Mouse (Mus musculus) layer of hippocampus, postnatal 14 days (tissue): ENCODE measurements at regions not wholly inside any gene's neighbourhood (a gene's known extent, or its start where the extent isn't known, plus 50 kb on each side); places are given as distances from the start of the nearest gene placed in this dataset.
"Not testable (repeated sequence)": the region's sequence is repeated elsewhere in the genome, so short reads cannot be mapped to it uniquely, and the experiment has no call there.

Experiments used
- DNase-seq, 2 experiments: peaks; one replicate each; pipeline ENCODE4 v3.0.0; 2021 to 2022; ENCODE audit warnings: low spot score in 2 of 2, mixed read lengths in 1 of 2

DNA sequence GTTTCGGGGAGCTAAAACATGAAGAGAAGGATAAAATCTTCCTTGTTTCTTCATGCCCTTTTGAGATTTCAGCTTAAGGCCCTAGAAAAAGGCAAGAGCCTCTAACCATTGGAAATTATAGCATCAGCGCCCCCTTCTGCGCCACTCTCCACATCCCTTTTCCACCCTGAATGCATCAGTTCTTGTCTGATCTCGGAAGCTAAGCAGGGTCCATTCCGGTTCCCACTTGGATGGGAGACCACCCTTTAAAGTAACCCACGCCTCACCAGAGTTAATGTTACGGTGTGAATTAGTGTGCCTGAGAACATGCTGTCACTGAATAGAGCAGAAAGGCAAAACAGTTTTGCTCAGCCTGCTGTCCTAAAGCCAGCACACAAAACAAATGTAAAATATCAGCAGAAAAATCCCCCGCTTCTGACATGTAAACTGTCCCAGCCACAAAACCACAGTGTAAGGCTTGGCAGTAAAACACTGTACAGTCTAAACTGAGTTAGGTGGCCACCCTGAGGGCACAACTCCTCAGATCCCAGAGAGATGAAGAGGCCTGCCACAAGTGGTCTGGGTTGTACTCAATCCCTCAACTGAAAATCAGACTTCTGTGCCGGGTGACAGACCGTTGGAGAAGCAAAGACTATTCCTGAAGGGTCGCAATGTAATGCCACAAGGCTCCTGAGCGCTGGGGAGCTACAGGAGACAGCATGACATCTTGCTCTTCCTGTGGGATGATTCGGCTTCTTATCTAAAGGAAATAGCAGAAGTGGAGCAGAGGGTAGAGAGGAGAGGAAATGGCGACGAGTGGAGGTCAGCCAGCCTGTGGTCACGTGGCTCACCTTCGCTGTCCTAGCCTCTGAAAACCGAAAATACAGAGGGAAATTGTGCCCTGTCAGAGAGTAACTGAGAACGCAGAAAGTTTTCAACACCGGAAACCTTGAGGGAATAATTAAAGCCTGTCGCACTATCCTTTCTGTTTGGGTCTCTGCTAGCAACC lies 176.2 kb downstream of the Kctd12 start:
- DNase-seq, result peak; percentile 28 to 52

- no peak for DNase-seq
Observed at GRCm38 (mm10) chr14:102795676-102796075, 186.8 kb downstream of the Kctd12 start.

GRCm38 (mm10) chr14:102794898-102795297 lies 187.5 kb downstream of the Kctd12 start:
- no peak for DNase-seq

DNA sequence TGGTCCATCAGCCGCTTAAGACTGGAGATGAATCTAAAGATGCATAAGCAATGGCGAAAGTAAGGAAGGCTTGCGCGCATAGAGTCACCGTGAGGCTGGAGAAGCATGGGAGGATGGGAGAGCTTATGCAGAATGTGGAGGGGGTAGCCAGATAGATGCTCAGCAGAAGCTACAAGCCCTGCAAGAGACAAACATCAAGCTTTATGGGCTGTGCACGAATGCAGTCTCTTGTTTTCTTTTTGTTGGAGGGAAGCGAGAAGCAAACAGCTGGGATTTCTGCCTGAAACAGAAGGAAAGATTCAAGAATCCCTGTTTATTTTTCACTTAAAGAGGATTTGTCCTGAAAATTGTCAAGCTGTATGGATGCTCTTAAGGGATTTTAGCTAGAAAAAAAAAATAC lies 188.7 kb downstream of the Kctd12 start:
- no peak for DNase-seq

GRCm38 (mm10) chr14:102790916-102791315 lies 191.5 kb downstream of the Kctd12 start:
- peak; percentile 6 to 72 for DNase-seq

- DNase-seq, result no peak
Observed at GRCm38 (mm10) chr14:102782227-102782626, 200.2 kb downstream of the Kctd12 start.

GRCm38 (mm10) chr14:102769716-102770115 lies 212.7 kb downstream of the Kctd12 start:
- DNase-seq, result peak in 1 of 2 experiments; percentile 13

DNA sequence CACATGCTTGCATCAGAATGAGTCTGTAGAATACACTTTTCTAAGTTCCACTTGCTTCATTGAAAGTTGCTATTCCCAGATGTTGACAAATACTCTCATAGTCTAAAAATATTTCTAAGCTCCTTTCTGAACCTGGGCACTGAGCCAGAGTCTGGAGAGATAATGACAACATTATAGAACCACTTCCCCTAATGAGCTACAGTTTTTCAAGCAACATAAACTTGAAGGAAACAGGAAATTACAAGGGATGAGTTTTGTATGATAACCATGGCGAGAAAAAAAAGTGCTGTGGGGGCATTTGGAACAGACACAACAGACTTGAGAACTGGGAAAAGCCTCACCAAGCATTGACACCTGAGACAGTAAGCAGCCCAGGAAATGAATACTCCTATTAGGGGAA lies 233.8 kb downstream of the Kctd12 start:
- no peak for DNase-seq

DNA sequence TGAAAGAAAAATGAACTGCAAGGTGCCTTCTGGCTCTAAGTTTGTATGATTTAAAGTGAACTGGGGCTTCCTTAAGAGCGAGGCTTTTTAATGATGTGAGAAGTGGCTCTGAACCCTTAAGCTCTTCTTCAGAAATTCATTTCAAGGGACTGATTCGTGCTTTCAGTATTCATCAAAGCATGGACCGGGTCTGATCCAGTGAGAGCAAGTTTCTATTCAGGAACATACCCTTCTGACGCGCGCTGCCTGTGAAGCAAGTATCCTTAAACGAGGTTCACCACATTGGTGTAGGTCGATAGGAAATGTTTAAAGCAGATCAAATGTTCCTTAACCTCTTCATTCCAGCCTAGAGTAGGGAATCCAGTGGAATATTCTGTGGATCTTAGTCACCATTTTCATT lies 240.1 kb downstream of the Kctd12 start:
- DNase-seq, result no peak

- no peak for DNase-seq
Observed at GRCm38 (mm10) chr14:102736656-102737055, 245.8 kb downstream of the Kctd12 start.

- DNase-seq, result not testable (repeated sequence)
Observed at GRCm38 (mm10) chr14:102733718-102734117, 248.7 kb downstream of the Kctd12 start.

GRCm38 (mm10) chr14:102731746-102732145 lies 250.7 kb downstream of the Kctd12 start:
- DNase-seq, result no peak

DNA sequence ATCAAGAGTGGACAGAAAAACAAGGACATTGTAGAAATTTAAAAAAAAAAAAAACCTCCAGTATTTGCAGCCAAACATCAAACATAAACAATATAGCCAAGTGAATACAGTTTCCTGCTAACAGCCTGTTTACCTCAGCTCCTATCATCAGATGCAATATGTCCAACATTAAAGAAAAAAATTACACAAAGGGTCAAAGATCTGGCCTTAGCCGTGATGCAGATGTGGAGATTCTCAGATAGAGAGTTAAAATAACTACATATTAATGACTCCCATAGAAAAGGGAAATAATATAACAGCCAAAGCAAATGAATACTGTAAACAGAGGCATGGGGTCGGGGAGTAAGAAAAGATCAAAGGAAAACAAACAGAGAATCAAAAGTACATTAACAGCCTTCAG lies 259.8 kb downstream of the Kctd12 start:
- no peak for DNase-seq

DNA sequence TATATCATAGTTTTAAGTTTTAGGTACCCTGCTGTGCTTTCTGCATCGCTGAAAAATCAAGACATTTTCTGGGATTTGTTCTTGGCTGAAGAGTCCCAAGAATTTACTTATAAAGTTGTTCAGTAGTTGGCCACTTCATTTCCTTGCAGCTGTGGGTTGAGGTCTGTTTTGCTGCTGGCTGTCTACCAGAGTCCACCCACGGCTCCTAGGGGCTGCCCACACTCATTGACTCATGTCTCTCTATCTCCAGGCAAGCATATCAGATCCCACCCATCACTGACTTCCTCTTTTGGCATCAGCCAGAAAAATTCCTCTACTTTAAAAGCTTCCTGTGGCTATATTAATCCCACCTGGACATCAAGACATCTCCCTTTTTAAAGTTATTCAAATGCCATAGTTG lies 263.9 kb downstream of the Kctd12 start:
- DNase-seq, result no peak

GRCm38 (mm10) chr14:102712600-102712999 lies 269.8 kb downstream of the Kctd12 start:
- no peak for DNase-seq

GRCm38 (mm10) chr14:102706704-102707336 lies 275.6 kb downstream of the Kctd12 start:
- DNase-seq, result no peak

- no peak for DNase-seq
Observed at GRCm38 (mm10) chr14:102701108-102701507, 281.3 kb downstream of the Kctd12 start.

DNA sequence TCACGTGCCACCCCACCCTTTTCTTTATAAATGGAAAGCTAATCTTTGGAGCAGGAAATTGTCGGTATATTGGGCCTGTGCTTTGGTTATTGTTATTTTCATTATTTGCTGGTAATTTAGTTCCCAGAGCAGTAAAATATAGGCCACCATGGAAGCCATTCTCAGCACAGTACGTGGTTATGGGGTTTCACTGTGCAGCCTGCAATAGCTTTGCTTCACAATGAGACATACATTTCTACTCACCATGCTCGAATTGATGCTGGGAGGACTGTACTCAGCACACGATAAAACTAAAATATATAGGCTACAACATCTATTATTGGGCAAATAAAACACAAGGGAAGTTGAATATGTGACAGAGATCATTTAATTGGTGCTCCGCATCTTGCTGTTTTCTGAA lies 282.0 kb downstream of the Kctd12 start:
- no peak for DNase-seq

- DNase-seq, result no peak
Observed at GRCm38 (mm10) chr14:102699015-102699414, 283.4 kb downstream of the Kctd12 start.

DNA sequence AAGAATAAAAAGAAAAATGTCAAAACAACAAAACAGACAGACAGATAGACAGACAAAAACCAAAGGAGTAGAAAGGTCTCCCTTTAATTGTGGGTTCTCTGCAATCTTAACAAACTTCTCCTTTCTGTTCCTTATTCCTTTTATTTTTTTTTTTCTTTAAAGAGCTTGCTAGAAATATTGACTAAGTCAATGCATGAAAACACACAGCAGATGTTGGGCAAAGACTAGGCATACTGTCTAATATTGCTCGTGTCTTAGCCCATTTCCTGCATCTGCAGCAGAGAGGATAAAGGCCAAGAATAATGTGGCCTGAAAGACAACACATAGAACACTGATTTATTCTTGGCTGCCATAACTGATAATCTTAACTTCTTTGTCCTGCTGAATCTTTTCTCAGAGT lies 295.6 kb downstream of the Kctd12 start:
- DNase-seq, result no peak

- no peak for DNase-seq
Observed at GRCm38 (mm10) chr14:102676582-102676981, 305.9 kb downstream of the Kctd12 start.

DNA sequence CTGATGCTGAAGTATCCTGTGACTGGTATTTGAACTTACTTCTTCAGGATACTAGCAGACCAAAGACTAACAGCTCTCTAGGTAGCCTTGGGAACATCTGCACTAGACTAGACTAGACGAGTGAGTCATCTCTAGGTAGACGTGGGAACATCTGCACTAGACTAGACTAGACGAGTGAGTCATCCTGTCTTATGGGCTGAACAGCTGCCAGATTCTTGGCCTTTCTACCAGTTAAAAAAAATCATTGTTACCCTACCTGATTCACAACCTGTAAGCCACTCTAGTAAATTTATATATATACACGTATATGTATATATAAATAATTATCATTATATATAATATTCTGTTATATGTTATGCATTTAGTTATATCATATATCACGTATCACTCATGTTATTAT lies 307.8 kb downstream of the Kctd12 start:
- DNase-seq, result no peak
